Comparison of ENCODE assay signal across 8 mouse cellular contexts in genomic region chr4:134734038-134734628, GRCm38 (mm10). TPM values are rescaled to one million over a fixed set of nuclear protein-coding genes. Genes with fewer than 3 reads are reported as not detected.
DNase-seq lines count a peak whose midpoint lies in the region; ATAC-seq and TF ChIP-seq lines count a peak whose summit lies in the region.

No protein-coding gene starts in this region.

- no peak overlapping the region for H3K4me2 ChIP-seq in CH12.LX (ENCODE audit: insufficient read depth, low read depth, poor library complexity, severe bottlenecking)
- H3K4me2 ChIP-seq in hindbrain, postnatal 0 days (ENCODE audit: low read depth, low read length), result no peak overlapping the region
- peak overlapping the region; percentile 66 for H3K4me2 ChIP-seq in liver, embryonic 14.5 days (ENCODE audit: low read depth)

- dilution Hi-C loops in CH12.LX (cut with MboI; ENCODE audit: extremely low pct_ligation_motif_present, extremely low pct_unique_long_range_greater_than_20kb, low sequenced_read_pairs), result no loop called here

- no peak overlapping the region for H3K9ac ChIP-seq in CH12.LX (ENCODE audit: insufficient read depth, low read depth)
- no peak overlapping the region for H3K9ac ChIP-seq in hindbrain, postnatal 0 days (replicated peaks; ENCODE audit: low read length)
- peak overlapping the region; percentile 14 for H3K9ac ChIP-seq in liver, embryonic 14.5 days (replicated peaks)

- no peak overlapping the region for H3K4me3 ChIP-seq in CH12.LX (replicated peaks in 1 of 3; ENCODE audit: low read depth in 2 of 3, low read length in 2 of 3, poor library complexity in 1 of 3)
- peak overlapping the region; percentile 40 for H3K4me3 ChIP-seq in gastrocnemius, adult 2 months
- no peak overlapping the region for H3K4me3 ChIP-seq in hindbrain, postnatal 0 days (ENCODE audit: low read length)
- peak overlapping the region; percentile 35 to 43 for H3K4me3 ChIP-seq in liver, embryonic 14.5 days (ENCODE audit: insufficient read depth in 1 of 2, low read depth in 2 of 2, low read length in 2 of 2)
- H3K4me3 ChIP-seq in spleen, adult 2 months (ENCODE audit: extremely low read depth, insufficient read depth, insufficient read length), result peak overlapping the region; percentile 25; the same call in 1 of the 2 replicates

- no peak for TF ChIP-seq EP300 in CH12.LX (IDR thresholded peaks at IDR 0.05; ENCODE audit: low read length)
- no peak for TF ChIP-seq EP300 in liver, embryonic 14.5 days (IDR thresholded peaks at IDR 0.05; ENCODE audit: low read depth)

- TF ChIP-seq POLR2A in CH12.LX (IDR thresholded peaks at IDR 0.05; ENCODE audit: low read depth, low read length), result no peak
- TF ChIP-seq POLR2A in spleen, adult 2 months (IDR thresholded peaks at IDR 0.05; ENCODE audit: low read depth, low read length), result no peak

- no peak for TF ChIP-seq RAD21 in CH12.LX (IDR thresholded peaks at IDR 0.05; ENCODE audit: low read depth, low read length)

- peak; percentile 18 for DNase-seq in CH12.LX (ENCODE audit: extremely low read depth)
- DNase-seq in adrenal gland, postnatal 14 days, result peak; percentile 85
- peak; percentile 82 for DNase-seq in gastrocnemius, adult 2 months
- no peak for DNase-seq in hindbrain, postnatal 0 days (ENCODE audit: low spot score)
- DNase-seq in liver, embryonic 14.5 days (ENCODE audit: low read depth in 3 of 3, low spot score in 3 of 3), result peak in 1 of 3 experiments; percentile 54
- DNase-seq in spleen, adult 2 months (ENCODE audit: low read depth in 1 of 2, low spot score in 2 of 2), result no peak
- DNase-seq in frontal cortex, postnatal 36 days (ENCODE audit: low spot score in 2 of 2), result no peak
- no peak for DNase-seq in cerebellum, postnatal 36 days

- WGBS in hindbrain, postnatal 0 days, result 12% methylated on average over 13 of the region's 13 CpGs
- WGBS in liver, embryonic 14.5 days (ENCODE audit: insufficient replicate concordance), result 2% methylated on average over 13 of the region's 13 CpGs
- 9% methylated on average over 13 of the region's 13 CpGs for WGBS in spleen, adult 2 months

- H3K79me2 ChIP-seq in CH12.LX (replicated peaks; ENCODE audit: control insufficient read depth, extremely low read depth, insufficient read depth, poor library complexity, severe bottlenecking), result no peaks in the 10 kb centered on the region

- ATAC-seq in hindbrain, postnatal 0 days, result 0 out of 2 replicates have a peak, but pooled peaks have one; percentile 43
- peak; percentile 77 for ATAC-seq in liver, embryonic 14.5 days (ENCODE audit: insufficient read depth)

- H3K4me1 ChIP-seq in CH12.LX (ENCODE audit: control insufficient read depth in 1 of 2, insufficient read depth in 2 of 2), result peaks cover 0 to 17% of the 10 kb centered on the region in 2 experiments; a peak in 2 of 4 replicates
- H3K4me1 ChIP-seq in hindbrain, postnatal 0 days (ENCODE audit: insufficient read depth, low read length), result peaks cover 5% of the 10 kb centered on the region; the same call in 1 of the 2 replicates
- H3K4me1 ChIP-seq in liver, embryonic 14.5 days (replicated peaks; ENCODE audit: control insufficient read depth in 2 of 2, insufficient read depth in 2 of 2, low read length in 1 of 2), result peaks cover 14 to 29% of the 10 kb centered on the region in 2 experiments
- peaks cover 29% of the 10 kb centered on the region; the same call in 1 of the 2 replicates for H3K4me1 ChIP-seq in spleen, adult 2 months (ENCODE audit: control insufficient read depth, insufficient read depth, insufficient read length)

- H3K36me3 ChIP-seq in CH12.LX (replicated peaks in 1 of 2; ENCODE audit: control insufficient read depth in 1 of 2, insufficient read depth in 1 of 2, low read length in 1 of 2), result no peaks in the 10 kb centered on the region
- H3K36me3 ChIP-seq in hindbrain, postnatal 0 days (ENCODE audit: insufficient read depth, low read length), result no peaks in the 10 kb centered on the region
- no peaks in the 10 kb centered on the region for H3K36me3 ChIP-seq in liver, embryonic 14.5 days (replicated peaks; ENCODE audit: control insufficient read depth, insufficient read depth, low read depth)
- H3K36me3 ChIP-seq in spleen, adult 2 months (ENCODE audit: control insufficient read depth, insufficient read depth, low read length), result no peaks in the 10 kb centered on the region

- H3K9me3 ChIP-seq in CH12.LX (replicated peaks; ENCODE audit: low read length), result no peaks in the 10 kb centered on the region
- no peaks in the 10 kb centered on the region for H3K9me3 ChIP-seq in hindbrain, postnatal 0 days (ENCODE audit: low read length)
- no peaks in the 10 kb centered on the region for H3K9me3 ChIP-seq in liver, embryonic 14.5 days (ENCODE audit: control insufficient read depth, low read length)

- H3K27ac ChIP-seq in CH12.LX (ENCODE audit: insufficient read depth, low read depth), result no peak overlapping the region
- peak overlapping the region; percentile 83 for H3K27ac ChIP-seq in gastrocnemius, adult 2 months
- H3K27ac ChIP-seq in hindbrain, postnatal 0 days, result no peak overlapping the region
- H3K27ac ChIP-seq in liver, embryonic 14.5 days, result peak overlapping the region; percentile 58
- peak overlapping the region; percentile 72 for H3K27ac ChIP-seq in spleen, adult 2 months (ENCODE audit: insufficient read depth, low read length)

- intact Hi-C loops in gastrocnemius, adult 2 months (cut with DNase I), result no loop called here

- no peak for TF ChIP-seq CTCF in CH12.LX (conservative IDR thresholded peaks at IDR 0.05 in 1 of 2, IDR thresholded peaks at IDR 0.05 in 1 of 2; ENCODE audit: low read depth in 2 of 2, low read length in 2 of 2)
- TF ChIP-seq CTCF in gastrocnemius, adult 2 months (IDR thresholded peaks at IDR 0.05), result no peak
- TF ChIP-seq CTCF in hindbrain, postnatal 0 days (IDR thresholded peaks at IDR 0.05; ENCODE audit: low read depth), result no peak
- no peak for TF ChIP-seq CTCF in liver, embryonic 14.5 days (IDR thresholded peaks at IDR 0.05; ENCODE audit: low read depth)
- no peak for TF ChIP-seq CTCF in spleen, adult 2 months (IDR thresholded peaks at IDR 0.05; ENCODE audit: extremely low read depth, insufficient read depth, insufficient read length, insufficient replicate concordance)

- peaks cover 4% of the 10 kb centered on the region for H3K27me3 ChIP-seq in CH12.LX (replicated peaks)
- no peaks in the 10 kb centered on the region for H3K27me3 ChIP-seq in hindbrain, postnatal 0 days (ENCODE audit: insufficient read depth, low read length)
- no peaks in the 10 kb centered on the region for H3K27me3 ChIP-seq in liver, embryonic 14.5 days (ENCODE audit: control insufficient read depth, insufficient read depth, low read length)
- peaks cover 1% of the 10 kb centered on the region; the same call in 1 of the 2 replicates for H3K27me3 ChIP-seq in spleen, adult 2 months (ENCODE audit: control insufficient read depth, insufficient read depth, low read length)

- in situ Hi-C loops in CH12.LX (cut with MboI; ENCODE audit: low pct_ligation_motif_present, low pct_unique_long_range_greater_than_20kb, low sequenced_read_pairs), result no loop called here

TF ChIP-seq in CH12.LX, 34 proteins besides CTCF, POLR2A, EP300 and RAD21:
- no peak for TF ChIP-seq IRF4 (IDR thresholded peaks at IDR 0.05; ENCODE audit: low read depth, low read length)

RNA-seq across cellular contexts. Expression of gene Man1c1, which starts 30.0 kb away (rescaled TPM):
- total RNA-seq in CH12.LX (2012; rRNA removed) (0.04 TPM in 2 replicates), CH12.LX (2014; rRNA removed) (0.09 and 0.20 TPM in 2 replicates)
- polyA plus RNA-seq in CH12.LX (2012; ENCODE audit: insufficient read length, low read depth), result 0.42 and 0.44 TPM in 2 replicates
- 19.6 and 21.5 TPM in 2 replicates for total RNA-seq in adrenal gland, postnatal 14 days (2021)
- total RNA-seq in gastrocnemius, adult 2 months (2021), result 1 to 10 TPM; 2.9 to 4.2 TPM
- 36.1 and 40.5 TPM in 2 replicates for total RNA-seq in hindbrain, postnatal 0 days (2014; rRNA removed)
- 5.8 and 7.1 TPM in 2 replicates for polyA plus RNA-seq in hindbrain, postnatal 0 days (2015; fragmentation: Nextera tagmentation; extraction: Ambion mirVana)
- polyA plus RNA-seq in liver, embryonic 14.5 days (2012; rRNA removed), result 1.6 and 1.9 TPM in 2 replicates
- 1.00 and 1.2 TPM in 2 replicates for polyA plus RNA-seq in liver, embryonic 14.5 days (2014; fragmentation: Nextera tagmentation; extraction: Ambion mirVana)
- polyA plus RNA-seq in spleen, adult 2 months (2012; rRNA removed), result 6.9 and 7.7 TPM in 2 replicates

RNA-seq across cellular contexts. Expression of gene Ldlrap1, which starts 33.7 kb away (rescaled TPM):
- total RNA-seq in CH12.LX (2012; rRNA removed) (2.2 and 2.4 TPM in 2 replicates), CH12.LX (2014; rRNA removed) (1.1 and 1.4 TPM in 2 replicates)
- polyA plus RNA-seq in CH12.LX (2012; ENCODE audit: insufficient read length, low read depth), result 2.2 and 3.7 TPM in 2 replicates
- total RNA-seq in adrenal gland, postnatal 14 days (2021), result 46.4 and 53.1 TPM in 2 replicates
- total RNA-seq in gastrocnemius, adult 2 months (2021), result 1 to 10 TPM; 5.7 to 6.6 TPM
- 2.6 and 3.1 TPM in 2 replicates for total RNA-seq in hindbrain, postnatal 0 days (2014; rRNA removed)
- 2.7 and 2.9 TPM in 2 replicates for polyA plus RNA-seq in hindbrain, postnatal 0 days (2015; fragmentation: Nextera tagmentation; extraction: Ambion mirVana)
- 7.0 and 9.1 TPM in 2 replicates for polyA plus RNA-seq in liver, embryonic 14.5 days (2012; rRNA removed)
- 13.4 and 19.2 TPM in 2 replicates for polyA plus RNA-seq in liver, embryonic 14.5 days (2014; fragmentation: Nextera tagmentation; extraction: Ambion mirVana)
- 26.7 and 29.8 TPM in 2 replicates for polyA plus RNA-seq in spleen, adult 2 months (2012; rRNA removed)

Comparison
In these comparisons a context has a peak if more than half of its experiments do, and no peak if none do; other contexts are left out.
1. DNase-seq: peak in CH12.LX (single experiment), adrenal gland, postnatal 14 days (single experiment) and gastrocnemius, adult 2 months (single experiment); none in hindbrain, postnatal 0 days (single experiment), spleen, adult 2 months (0 of 2), frontal cortex, postnatal 36 days (0 of 2) and cerebellum, postnatal 36 days (0 of 2).
2. H3K27ac ChIP-seq: peak in gastrocnemius, adult 2 months (single experiment), liver, embryonic 14.5 days (single experiment) and spleen, adult 2 months (single experiment); none in CH12.LX (single experiment) and hindbrain, postnatal 0 days (single experiment).
3. H3K4me3 ChIP-seq: peak in gastrocnemius, adult 2 months (single experiment), liver, embryonic 14.5 days (2 of 2) and spleen, adult 2 months (single experiment); none in CH12.LX (0 of 3) and hindbrain, postnatal 0 days (single experiment).